Mouse (Mus musculus): Measurements from ENCODE around the gene Cspg4. TPM values are rescaled to one million over a fixed set of nuclear protein-coding genes. Genes with fewer than 3 reads are reported as not detected.

Gene Cspg4
- total RNA-seq, 2 experiments from 2014 or later, result not detected

Other genes starting within 250 kb of the Cspg4 start
- gene Lingo1, start 68.6 kb upstream of the Cspg4 start, total RNA-seq (2014; fragmentation: Nextera tagmentation), result not detected in 2 replicates
- not detected in 2 replicates for gene Lingo1, start 68.6 kb upstream of the Cspg4 start, total RNA-seq (2017)
- not detected in 2 replicates for gene Odf3l1, start 354 bp upstream of the Cspg4 start, total RNA-seq (2014; fragmentation: Nextera tagmentation)
- gene Odf3l1, start 354 bp upstream of the Cspg4 start, total RNA-seq (2017), result not detected in 2 replicates
- gene Snx33, start 63.3 kb downstream of the Cspg4 start, total RNA-seq (2014; fragmentation: Nextera tagmentation), result 2.3 and 2.8 TPM in 2 replicates
- 1.9 and 3.4 TPM in 2 replicates for gene Snx33, start 63.3 kb downstream of the Cspg4 start, total RNA-seq (2017)
- gene Imp3, start 72.4 kb downstream of the Cspg4 start, total RNA-seq (2014; fragmentation: Nextera tagmentation), result 118 and 148 TPM in 2 replicates
- gene Imp3, start 72.4 kb downstream of the Cspg4 start, total RNA-seq (2017), result 108 and 128 TPM in 2 replicates
- 20.2 and 20.5 TPM in 2 replicates for gene Snupn, start 85.8 kb downstream of the Cspg4 start, total RNA-seq (2014; fragmentation: Nextera tagmentation)
- 10.3 and 15.5 TPM in 2 replicates for gene Snupn, start 85.8 kb downstream of the Cspg4 start, total RNA-seq (2017)
- 7.2 and 9.2 TPM in 2 replicates for gene Ptpn9, start 129.9 kb downstream of the Cspg4 start, total RNA-seq (2014; fragmentation: Nextera tagmentation)
- 8.2 and 8.4 TPM in 2 replicates for gene Ptpn9, start 129.9 kb downstream of the Cspg4 start, total RNA-seq (2017)
- 65.6 and 111 TPM in 2 replicates for gene Sin3a, start 207.0 kb downstream of the Cspg4 start, total RNA-seq (2014; fragmentation: Nextera tagmentation)
- 108 and 111 TPM in 2 replicates for gene Sin3a, start 207.0 kb downstream of the Cspg4 start, total RNA-seq (2017)